Mouse (Mus musculus): ENCODE results near the gene Igfbp5. TPM values are rescaled to one million over a fixed set of nuclear protein-coding genes. Genes with fewer than 3 reads are reported as not detected.
A peak's percentile ranks its signal among the peaks of the same experiment; 100 is the strongest.

Igfbp5 gene
- polyA plus RNA-seq, 1 experiment from 2014 or later, result 14.3 TPM

DNA sequence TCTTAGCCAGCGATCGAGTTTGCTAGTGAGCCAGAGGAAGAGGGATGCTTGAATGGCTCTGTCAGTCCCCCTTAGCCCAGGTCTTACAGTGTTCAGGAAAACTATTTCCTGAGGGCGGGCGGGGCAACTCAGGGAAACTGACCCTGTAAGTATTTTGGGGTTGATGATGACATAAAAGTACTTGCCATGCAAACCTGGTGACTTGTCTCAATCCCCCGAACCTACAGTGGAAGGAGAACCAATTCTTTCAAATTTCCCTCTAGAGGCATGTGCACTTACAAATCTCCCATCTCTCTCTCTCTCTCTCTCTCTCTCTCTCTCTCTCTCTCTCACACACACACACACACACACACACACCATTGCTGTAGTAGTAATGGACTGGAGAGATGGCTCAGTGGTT is 45.8 kb downstream of the Igfbp5 start:
- Histone ChIP-seq H3K27me3 (replicated peaks; ENCODE audit: control insufficient read depth, insufficient read depth, low read length) (peaks cover 22% of the 10 kb centered on the region; the same call in 1 of the 2 replicates), H3K36me3 (ENCODE audit: control insufficient read depth, insufficient read depth) (no peaks in the 10 kb centered on the region), H3K9me3 (ENCODE audit: control insufficient read depth) (no peaks in the 10 kb centered on the region), H3K27ac (ENCODE audit: low read depth, low read length) (no peak overlapping the region), H3K4me1 (replicated peaks; ENCODE audit: control insufficient read depth, insufficient read depth, low read length) (no peaks in the 10 kb centered on the region), H3K4me2 (replicated peaks; ENCODE audit: low read depth) (no peak overlapping the region), H3K9ac (ENCODE audit: low read depth, low read length) (no peak overlapping the region), H3K4me3 (ENCODE audit: low read depth, low read length) (no peak overlapping the region)
- TF ChIP-seq CTCF (IDR thresholded peaks at IDR 0.05; ENCODE audit: low read depth), result no peak
- WGBS, result 95% methylated on average over 5 of the region's 5 CpGs
- ATAC-seq, result no peak

DNA sequence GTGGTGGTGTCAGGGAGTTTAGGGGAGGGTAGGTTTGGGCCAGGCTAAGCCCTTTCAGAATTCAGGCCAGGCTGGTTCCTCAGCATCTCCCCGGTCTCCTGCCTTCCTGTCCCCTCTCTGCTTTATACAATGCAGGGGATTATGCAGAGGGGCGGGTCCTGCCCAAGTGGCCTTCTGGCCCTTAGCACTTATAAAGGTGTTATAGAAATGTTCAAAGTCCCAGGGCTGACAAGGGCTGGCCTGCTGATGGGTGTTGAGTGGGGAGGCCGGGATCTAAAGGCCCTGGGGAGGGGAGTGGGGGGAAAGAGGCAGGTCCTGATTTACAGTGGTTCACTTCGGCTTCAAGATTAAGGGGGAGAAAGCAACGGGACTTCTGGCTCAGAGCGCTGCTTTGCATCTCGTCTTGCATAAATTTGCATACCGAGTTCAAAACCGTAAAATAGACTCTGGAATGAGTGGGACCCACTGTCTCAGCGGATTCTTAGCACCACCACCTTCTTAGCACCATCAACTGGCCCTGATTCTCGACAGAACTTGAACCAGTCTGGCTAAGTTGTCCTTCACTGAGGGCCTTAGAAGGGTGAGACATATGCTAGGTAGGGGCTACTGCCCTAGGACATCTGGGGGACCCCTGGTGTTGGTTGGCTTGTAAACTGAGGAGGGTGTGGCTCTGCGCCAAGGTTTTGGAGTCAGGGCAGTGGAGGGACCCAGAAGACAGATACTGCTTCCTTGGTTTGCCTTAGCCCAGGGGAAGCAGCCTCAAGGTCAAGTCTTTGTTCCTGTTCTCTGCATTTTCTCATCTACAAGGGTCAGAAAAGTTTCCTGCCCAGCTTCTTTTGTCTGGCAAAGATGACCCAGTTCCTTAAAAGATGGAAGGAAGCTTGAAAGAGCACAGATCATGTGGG is 47.0 kb downstream of the Igfbp5 start:
- TF ChIP-seq CTCF (IDR thresholded peaks at IDR 0.05; ENCODE audit: low read depth), result no peak
- no peaks in the 10 kb centered on the region for H3K36me3 ChIP-seq (ENCODE audit: control insufficient read depth, insufficient read depth)
- peaks cover 22% of the 10 kb centered on the region; the same call in 1 of the 2 replicates for H3K27me3 ChIP-seq (replicated peaks; ENCODE audit: control insufficient read depth, insufficient read depth, low read length)
- no peaks in the 10 kb centered on the region for H3K9me3 ChIP-seq (ENCODE audit: control insufficient read depth)
- H3K27ac ChIP-seq (ENCODE audit: low read depth, low read length), result no peak overlapping the region
- no peak overlapping the region for H3K4me2 ChIP-seq (replicated peaks; ENCODE audit: low read depth)
- no peak for ATAC-seq
- WGBS, result 50% methylated on average over 12 of the region's 12 CpGs
- H3K4me1 ChIP-seq (replicated peaks; ENCODE audit: control insufficient read depth, insufficient read depth, low read length), result no peaks in the 10 kb centered on the region
- H3K9ac ChIP-seq (ENCODE audit: low read depth, low read length), result no peak overlapping the region
- H3K4me3 ChIP-seq (ENCODE audit: low read depth, low read length), result no peak overlapping the region

- 49% methylated on average over 7 of the region's 7 CpGs for WGBS
- Histone ChIP-seq H3K4me1 (replicated peaks; ENCODE audit: control insufficient read depth, insufficient read depth, low read length) (no peaks in the 10 kb centered on the region), H3K4me2 (replicated peaks; ENCODE audit: low read depth) (no peak overlapping the region; the same call in 1 of the 2 replicates), H3K4me3 (ENCODE audit: low read depth, low read length) (no peak overlapping the region), H3K27ac (ENCODE audit: low read depth, low read length) (no peak overlapping the region), H3K9me3 (ENCODE audit: control insufficient read depth) (no peaks in the 10 kb centered on the region), H3K36me3 (ENCODE audit: control insufficient read depth, insufficient read depth) (no peaks in the 10 kb centered on the region), H3K9ac (ENCODE audit: low read depth, low read length) (no peak overlapping the region), H3K27me3 (replicated peaks; ENCODE audit: control insufficient read depth, insufficient read depth, low read length) (peaks cover 22% of the 10 kb centered on the region; the same call in 1 of the 2 replicates)
- ATAC-seq, result no peak
- TF ChIP-seq CTCF (IDR thresholded peaks at IDR 0.05; ENCODE audit: low read depth), result no peak
These were observed 47.8 kb downstream of the Igfbp5 start for GRCm38 (mm10) chr1:72826931-72827330.

GRCm38 (mm10) chr1:72826446-72826845 is 48.2 kb downstream of the Igfbp5 start:
- no peaks in the 10 kb centered on the region for H3K9me3 ChIP-seq (ENCODE audit: control insufficient read depth)
- ATAC-seq, result no peak
- WGBS, result 44% methylated on average over 6 of the region's 6 CpGs
- H3K4me3 ChIP-seq (ENCODE audit: low read depth, low read length), result no peak overlapping the region
- no peak for TF ChIP-seq CTCF (IDR thresholded peaks at IDR 0.05; ENCODE audit: low read depth)
- H3K27ac ChIP-seq (ENCODE audit: low read depth, low read length), result no peak overlapping the region
- no peak overlapping the region; the same call in 1 of the 2 replicates for H3K4me2 ChIP-seq (replicated peaks; ENCODE audit: low read depth)
- H3K27me3 ChIP-seq (replicated peaks; ENCODE audit: control insufficient read depth, insufficient read depth, low read length), result peaks cover 22% of the 10 kb centered on the region; the same call in 1 of the 2 replicates
- H3K4me1 ChIP-seq (replicated peaks; ENCODE audit: control insufficient read depth, insufficient read depth, low read length), result no peaks in the 10 kb centered on the region
- no peak overlapping the region for H3K9ac ChIP-seq (ENCODE audit: low read depth, low read length)
- no peaks in the 10 kb centered on the region for H3K36me3 ChIP-seq (ENCODE audit: control insufficient read depth, insufficient read depth)

DNA sequence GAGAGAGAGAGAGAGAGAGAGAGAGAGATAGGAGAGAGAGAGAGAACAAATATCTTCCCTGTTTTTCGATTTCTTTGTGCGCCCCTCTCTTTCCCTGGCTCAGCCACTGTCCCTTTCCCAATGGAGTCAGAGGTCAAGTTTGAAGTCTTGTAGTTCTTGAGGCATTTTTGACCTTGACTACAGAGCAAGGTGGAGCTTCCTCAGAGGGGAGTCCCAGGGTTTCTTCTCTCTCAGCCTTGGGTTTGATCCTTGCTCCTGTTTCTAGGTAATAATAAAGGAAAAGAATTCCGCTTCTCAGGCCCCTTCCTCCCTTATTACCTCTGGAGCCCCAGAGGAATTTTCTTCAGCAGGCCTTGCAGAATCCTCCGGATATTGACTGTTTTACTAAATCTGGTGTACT is 48.8 kb downstream of the Igfbp5 start:
- Histone ChIP-seq H3K36me3 (ENCODE audit: control insufficient read depth, insufficient read depth) (no peaks in the 10 kb centered on the region), H3K9me3 (ENCODE audit: control insufficient read depth) (no peaks in the 10 kb centered on the region), H3K4me1 (replicated peaks; ENCODE audit: control insufficient read depth, insufficient read depth, low read length) (no peaks in the 10 kb centered on the region), H3K27ac (ENCODE audit: low read depth, low read length) (no peak overlapping the region), H3K9ac (ENCODE audit: low read depth, low read length) (no peak overlapping the region), H3K4me3 (ENCODE audit: low read depth, low read length) (peak overlapping the region; percentile 47; the same call in 1 of the 2 replicates), H3K27me3 (replicated peaks; ENCODE audit: control insufficient read depth, insufficient read depth, low read length) (peaks cover 22% of the 10 kb centered on the region; the same call in 1 of the 2 replicates), H3K4me2 (replicated peaks; ENCODE audit: low read depth) (peak overlapping the region; percentile 90)
- WGBS, result 44% methylated on average over 4 of the region's 4 CpGs
- no peak for TF ChIP-seq CTCF (IDR thresholded peaks at IDR 0.05; ENCODE audit: low read depth)
- ATAC-seq, result no peak

DNA sequence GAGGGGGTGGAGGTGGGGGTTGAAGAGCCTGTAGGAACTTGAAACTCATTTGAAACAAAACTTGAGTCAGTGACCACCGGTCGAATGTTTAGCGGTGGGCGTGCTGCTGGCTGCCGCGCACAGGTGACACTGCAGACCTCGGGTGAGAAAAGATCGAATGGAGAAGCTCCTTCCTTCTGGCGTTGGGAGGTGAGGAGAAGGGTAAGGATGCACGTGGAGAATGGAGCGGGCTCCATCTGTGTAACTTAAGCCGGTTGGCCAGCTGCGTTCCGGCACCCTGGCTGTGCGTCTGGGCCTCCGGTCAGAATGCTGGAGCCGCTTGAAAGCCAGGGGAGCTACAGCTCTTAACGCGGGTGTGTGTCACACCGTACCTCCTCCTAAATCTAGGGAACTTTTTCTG is 49.4 kb downstream of the Igfbp5 start:
- Histone ChIP-seq H3K4me1 (replicated peaks; ENCODE audit: control insufficient read depth, insufficient read depth, low read length) (no peaks in the 10 kb centered on the region), H3K27me3 (replicated peaks; ENCODE audit: control insufficient read depth, insufficient read depth, low read length) (peaks cover 22% of the 10 kb centered on the region; the same call in 1 of the 2 replicates), H3K4me3 (ENCODE audit: low read depth, low read length) (peak overlapping the region; percentile 47), H3K36me3 (ENCODE audit: control insufficient read depth, insufficient read depth) (no peaks in the 10 kb centered on the region), H3K4me2 (replicated peaks; ENCODE audit: low read depth) (peak overlapping the region; percentile 90), H3K9ac (ENCODE audit: low read depth, low read length) (peak overlapping the region; percentile 31; the same call in 1 of the 2 replicates), H3K27ac (ENCODE audit: low read depth, low read length) (no peak overlapping the region), H3K9me3 (ENCODE audit: control insufficient read depth) (no peaks in the 10 kb centered on the region)
- WGBS, result 3% methylated on average over 20 of the region's 20 CpGs
- no peak for TF ChIP-seq CTCF (IDR thresholded peaks at IDR 0.05; ENCODE audit: low read depth)
- no peak; the same call in 1 of the 2 replicates for ATAC-seq

Data from intestine, postnatal 0 days (tissue).